Mouse (Mus musculus): ENCODE measurements around the gene Rbm39. TPM values are rescaled to one million over a fixed set of nuclear protein-coding genes. Genes with fewer than 3 reads are reported as not detected.

Gene Rbm39
- polyA plus RNA-seq, 1 experiment from 2014 or later, result 423 TPM

DNA sequence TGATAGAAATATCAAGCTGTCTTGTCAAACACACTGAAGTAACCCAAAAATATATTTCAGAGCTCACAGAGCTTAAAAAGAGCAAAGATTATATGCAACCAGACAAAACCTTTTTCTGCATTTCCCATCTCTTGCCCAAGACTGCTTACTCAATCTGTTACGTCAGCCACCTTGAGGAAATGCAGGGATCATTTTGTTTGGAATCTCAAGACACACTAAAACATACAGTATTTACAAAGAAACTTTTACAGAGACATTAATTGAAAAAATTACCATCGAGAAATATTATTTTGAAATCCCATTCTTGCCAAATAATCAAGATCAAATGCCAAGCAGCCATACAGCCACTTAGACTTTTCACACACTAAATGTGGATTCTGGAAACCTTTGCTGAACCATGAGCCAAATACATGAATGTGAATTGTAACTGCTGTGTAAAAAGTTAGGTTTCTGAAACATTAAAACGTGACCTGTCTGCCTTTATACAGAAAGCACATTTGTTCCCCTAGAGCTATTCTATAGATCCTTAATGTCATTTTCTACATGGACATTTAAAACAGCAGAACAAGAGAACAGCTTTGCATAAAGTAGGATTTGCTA lies 32.6 kb downstream of the Rbm39 start:
- no peak for ATAC-seq (ENCODE audit: insufficient number of reproducible peaks, insufficient read depth, low FRiP score, low read depth)
- H3K27me3 ChIP-seq (ENCODE audit: control insufficient read depth, insufficient read depth, low read length), result no peaks in the 10 kb centered on the region
- H3K9me3 ChIP-seq (ENCODE audit: control insufficient read depth, low read length), result no peaks in the 10 kb centered on the region
- peaks cover 65% of the 10 kb centered on the region for H3K36me3 ChIP-seq (ENCODE audit: control insufficient read depth, insufficient read depth, low read length)
- H3K4me3 ChIP-seq (ENCODE audit: control insufficient read depth in 1 of 2, insufficient read depth in 1 of 2, low read depth in 1 of 2, low read length in 2 of 2), result no peak overlapping the region
- H3K4me2 ChIP-seq (ENCODE audit: low read length), result no peak overlapping the region
- peaks cover 0 to 13% of the 10 kb centered on the region in 2 experiments; a peak in 3 of 4 replicates for H3K4me1 ChIP-seq (ENCODE audit: control insufficient read depth in 2 of 2, insufficient read depth in 2 of 2, low read length in 2 of 2)
- no peak overlapping the region for H3K27ac ChIP-seq (replicated peaks in 1 of 2; ENCODE audit: control insufficient read depth in 1 of 2, insufficient read depth in 1 of 2, low read depth in 2 of 2, low read length in 2 of 2)
- WGBS, result 92% methylated on average over 3 of the region's 3 CpGs
- no peak overlapping the region for H3K9ac ChIP-seq (ENCODE audit: low read length)

DNA sequence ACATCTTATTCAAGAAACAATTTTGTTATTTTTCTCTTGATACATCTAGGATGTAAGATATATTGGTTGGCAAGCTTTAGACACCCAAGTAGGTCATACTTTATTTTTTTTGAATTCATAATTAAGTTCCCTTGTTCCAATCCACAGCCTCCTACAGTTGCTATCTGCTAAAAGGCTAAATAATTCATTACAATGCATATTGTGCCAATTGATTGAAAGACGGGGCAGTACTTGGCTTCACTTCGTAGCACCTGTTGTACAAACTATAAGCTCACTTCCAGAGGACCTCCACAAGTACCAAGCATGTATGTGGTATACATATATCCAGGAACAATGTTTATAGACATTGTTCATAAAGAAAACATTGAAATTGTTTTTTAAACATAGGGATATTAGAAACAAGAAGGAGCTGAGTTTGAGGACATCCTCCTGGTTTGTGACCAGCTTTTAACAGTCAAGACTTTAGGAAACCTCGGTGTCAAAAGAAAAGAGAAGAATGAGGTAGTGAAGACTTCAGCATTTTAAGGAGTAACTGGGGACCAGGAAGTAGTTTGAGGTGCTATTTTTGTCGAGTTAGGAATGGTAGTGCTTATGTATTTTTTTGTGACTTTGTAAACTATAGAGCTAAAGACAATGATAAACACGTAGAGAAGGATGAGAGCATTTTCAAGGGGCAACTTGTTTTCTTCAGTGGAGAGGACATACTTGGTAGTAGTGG lies 33.6 kb downstream of the Rbm39 start:
- WGBS, result 71% methylated on average over 5 of the region's 5 CpGs
- peaks cover 0 to 13% of the 10 kb centered on the region in 2 experiments; a peak in 3 of 4 replicates for H3K4me1 ChIP-seq (ENCODE audit: control insufficient read depth in 2 of 2, insufficient read depth in 2 of 2, low read length in 2 of 2)
- peaks cover 61% of the 10 kb centered on the region for H3K36me3 ChIP-seq (ENCODE audit: control insufficient read depth, insufficient read depth, low read length)
- no peaks in the 10 kb centered on the region for H3K27me3 ChIP-seq (ENCODE audit: control insufficient read depth, insufficient read depth, low read length)
- no peaks in the 10 kb centered on the region for H3K9me3 ChIP-seq (ENCODE audit: control insufficient read depth, low read length)
- no peak overlapping the region for H3K9ac ChIP-seq (ENCODE audit: low read length)
- no peak for ATAC-seq (ENCODE audit: insufficient number of reproducible peaks, insufficient read depth, low FRiP score, low read depth)
- H3K4me3 ChIP-seq (ENCODE audit: control insufficient read depth in 1 of 2, insufficient read depth in 1 of 2, low read depth in 1 of 2, low read length in 2 of 2), result no peak overlapping the region
- H3K4me2 ChIP-seq (ENCODE audit: low read length), result no peak overlapping the region
- H3K27ac ChIP-seq (replicated peaks in 1 of 2; ENCODE audit: control insufficient read depth in 1 of 2, insufficient read depth in 1 of 2, low read depth in 2 of 2, low read length in 2 of 2), result no peak overlapping the region

DNA sequence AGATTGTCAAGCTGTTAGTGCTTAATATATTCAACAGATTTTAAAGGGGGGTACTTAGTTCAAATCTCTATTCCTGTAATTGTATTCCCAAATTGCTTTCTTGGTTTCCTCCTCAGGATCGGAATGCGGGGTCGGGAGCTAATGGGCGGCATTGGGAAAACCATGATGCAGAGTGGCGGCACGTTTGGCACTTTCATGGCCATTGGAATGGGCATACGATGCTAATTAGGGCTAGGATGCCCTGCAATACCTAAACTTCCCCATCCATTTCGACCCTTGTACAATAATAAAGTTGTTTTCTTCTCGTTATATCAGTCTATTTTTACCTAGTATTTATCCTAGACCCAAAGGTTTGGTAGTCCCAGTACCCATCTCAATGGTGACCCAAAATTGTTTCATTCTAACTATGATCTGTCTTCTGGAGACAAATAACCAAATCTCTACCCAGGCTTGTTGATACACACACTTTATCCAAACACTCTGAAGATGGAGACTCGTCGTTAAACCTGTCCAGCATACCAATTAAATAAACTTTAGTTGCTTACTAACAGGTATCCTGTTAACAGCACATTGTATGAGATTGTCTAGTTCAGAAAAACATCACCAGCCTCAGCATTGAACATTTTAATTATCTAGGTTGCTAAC lies 34.4 kb downstream of the Rbm39 start:
- H3K4me2 ChIP-seq (ENCODE audit: low read length), result peak overlapping the region; percentile 82
- peak overlapping the region in 1 of 2 experiments; percentile 84; a peak in 1 of 4 replicates for H3K4me3 ChIP-seq (ENCODE audit: control insufficient read depth in 1 of 2, insufficient read depth in 1 of 2, low read depth in 1 of 2, low read length in 2 of 2)
- WGBS, result 59% methylated on average over 11 of the region's 11 CpGs
- ATAC-seq (ENCODE audit: insufficient number of reproducible peaks, insufficient read depth, low FRiP score, low read depth), result no peak
- peaks cover 59% of the 10 kb centered on the region for H3K36me3 ChIP-seq (ENCODE audit: control insufficient read depth, insufficient read depth, low read length)
- H3K9ac ChIP-seq (ENCODE audit: low read length), result no peak overlapping the region
- no peaks in the 10 kb centered on the region for H3K9me3 ChIP-seq (ENCODE audit: control insufficient read depth, low read length)
- H3K27me3 ChIP-seq (ENCODE audit: control insufficient read depth, insufficient read depth, low read length), result no peaks in the 10 kb centered on the region
- no peak overlapping the region for H3K27ac ChIP-seq (replicated peaks in 1 of 2; ENCODE audit: control insufficient read depth in 1 of 2, insufficient read depth in 1 of 2, low read depth in 2 of 2, low read length in 2 of 2)
- H3K4me1 ChIP-seq (ENCODE audit: control insufficient read depth in 2 of 2, insufficient read depth in 2 of 2, low read length in 2 of 2), result peaks cover 0 to 13% of the 10 kb centered on the region in 2 experiments; a peak in 3 of 4 replicates

DNA sequence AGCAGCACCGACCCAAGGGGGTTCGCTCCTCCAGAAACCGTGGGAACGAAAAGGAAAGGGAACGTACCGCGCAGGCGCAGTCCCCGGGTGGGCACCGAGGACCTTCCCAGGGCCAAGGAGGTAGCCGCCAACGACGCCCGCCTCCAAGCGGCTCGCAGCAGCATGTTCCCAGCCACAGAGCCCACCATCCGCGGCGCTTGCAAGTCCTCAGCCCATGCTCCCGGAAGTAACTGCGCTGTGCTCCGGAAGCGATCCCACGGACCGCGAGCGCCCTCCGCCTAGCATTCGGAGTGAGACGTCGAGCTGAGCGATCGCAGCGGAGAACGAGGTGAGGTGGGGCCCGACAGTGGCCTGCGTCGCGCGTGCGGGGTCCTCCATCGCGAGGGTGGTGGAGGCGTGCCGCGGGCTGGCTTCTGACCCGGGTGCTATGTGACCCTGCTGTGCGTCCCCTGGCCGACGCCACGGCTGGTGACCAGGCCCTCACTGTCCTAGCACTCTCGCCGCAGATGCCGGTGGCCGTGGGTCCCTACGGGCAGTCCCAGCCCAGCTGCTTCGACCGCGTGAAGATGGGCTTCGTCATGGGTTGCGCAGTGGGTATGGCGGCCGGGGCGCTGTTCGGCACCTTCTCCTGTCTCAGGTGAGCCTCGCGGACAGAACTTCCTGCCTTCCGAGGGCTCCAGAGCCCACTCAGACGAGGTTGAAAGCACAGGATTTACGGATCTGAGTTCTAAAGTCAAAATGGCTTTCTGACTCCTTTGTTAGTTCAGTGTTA lies 35.9 kb downstream of the Rbm39 start, which contains the start of the genes Romo1 and Nfs1:
Gene Romo1, plus strand, starts transcription at position 87 of the 772 bp plus-strand sequence.
Gene Nfs1, minus strand, starts transcription at position 234 of the 772 bp plus-strand sequence.
- H3K9ac ChIP-seq (ENCODE audit: low read length), result peak within 1 kb of the TSS; percentile 85
- H3K36me3 ChIP-seq (ENCODE audit: control insufficient read depth, insufficient read depth, low read length), result peaks cover 49% of the 10 kb centered on the region
- under 1% methylated on average over 70 of the region's 70 CpGs for WGBS
- no peaks in the 10 kb centered on the region for H3K9me3 ChIP-seq (ENCODE audit: control insufficient read depth, low read length)
- ATAC-seq (ENCODE audit: insufficient number of reproducible peaks, insufficient read depth, low FRiP score, low read depth), result peak; percentile 96
- H3K27ac ChIP-seq (replicated peaks in 1 of 2; ENCODE audit: control insufficient read depth in 1 of 2, insufficient read depth in 1 of 2, low read depth in 2 of 2, low read length in 2 of 2), result peak within 1 kb of the TSS; percentile 92 to 95
- peak within 1 kb of the TSS; percentile 84 for H3K4me3 ChIP-seq (ENCODE audit: control insufficient read depth in 1 of 2, insufficient read depth in 1 of 2, low read depth in 1 of 2, low read length in 2 of 2)
- no peaks in the 10 kb centered on the region for H3K27me3 ChIP-seq (ENCODE audit: control insufficient read depth, insufficient read depth, low read length)
- peak within 1 kb of the TSS; percentile 82 for H3K4me2 ChIP-seq (ENCODE audit: low read length)
- peaks cover 0 to 13% of the 10 kb centered on the region in 2 experiments; a peak in 3 of 4 replicates for H3K4me1 ChIP-seq (ENCODE audit: control insufficient read depth in 2 of 2, insufficient read depth in 2 of 2, low read length in 2 of 2)

DNA sequence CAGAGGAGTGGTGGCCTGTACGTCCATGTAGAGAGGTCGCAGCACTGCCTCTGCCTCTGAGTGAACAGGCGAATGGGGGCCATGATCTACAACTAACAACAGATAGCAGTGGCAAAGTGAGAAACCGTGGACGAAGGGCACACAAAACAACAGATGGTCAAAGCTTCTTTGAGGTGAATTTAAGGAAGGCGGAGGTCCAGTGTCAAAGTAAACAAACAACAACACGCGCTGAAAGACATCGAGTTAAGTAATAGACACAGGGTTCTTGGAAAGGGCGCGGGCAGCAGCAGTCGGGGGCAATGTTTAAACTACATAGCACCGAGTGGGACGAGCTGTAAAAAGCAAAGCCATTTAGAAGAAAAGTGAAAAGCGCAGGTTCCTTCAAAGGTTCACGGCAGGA lies 36.7 kb downstream of the Rbm39 start:
- peaks cover 45% of the 10 kb centered on the region for H3K36me3 ChIP-seq (ENCODE audit: control insufficient read depth, insufficient read depth, low read length)
- H3K9ac ChIP-seq (ENCODE audit: low read length), result peak overlapping the region; percentile 85
- peak overlapping the region; percentile 84 for H3K4me3 ChIP-seq (ENCODE audit: control insufficient read depth in 1 of 2, insufficient read depth in 1 of 2, low read depth in 1 of 2, low read length in 2 of 2)
- no peaks in the 10 kb centered on the region for H3K27me3 ChIP-seq (ENCODE audit: control insufficient read depth, insufficient read depth, low read length)
- H3K4me1 ChIP-seq (ENCODE audit: control insufficient read depth in 2 of 2, insufficient read depth in 2 of 2, low read length in 2 of 2), result peaks cover 0 to 13% of the 10 kb centered on the region in 2 experiments; a peak in 3 of 4 replicates
- H3K27ac ChIP-seq (replicated peaks in 1 of 2; ENCODE audit: control insufficient read depth in 1 of 2, insufficient read depth in 1 of 2, low read depth in 2 of 2, low read length in 2 of 2), result peak overlapping the region; percentile 92 to 95
- H3K9me3 ChIP-seq (ENCODE audit: control insufficient read depth, low read length), result no peaks in the 10 kb centered on the region
- peak overlapping the region; percentile 82 for H3K4me2 ChIP-seq (ENCODE audit: low read length)
- 1% methylated on average over 16 of the region's 16 CpGs for WGBS
- no peak; the same call in 1 of the 2 replicates for ATAC-seq (ENCODE audit: insufficient number of reproducible peaks, insufficient read depth, low FRiP score, low read depth)

DNA sequence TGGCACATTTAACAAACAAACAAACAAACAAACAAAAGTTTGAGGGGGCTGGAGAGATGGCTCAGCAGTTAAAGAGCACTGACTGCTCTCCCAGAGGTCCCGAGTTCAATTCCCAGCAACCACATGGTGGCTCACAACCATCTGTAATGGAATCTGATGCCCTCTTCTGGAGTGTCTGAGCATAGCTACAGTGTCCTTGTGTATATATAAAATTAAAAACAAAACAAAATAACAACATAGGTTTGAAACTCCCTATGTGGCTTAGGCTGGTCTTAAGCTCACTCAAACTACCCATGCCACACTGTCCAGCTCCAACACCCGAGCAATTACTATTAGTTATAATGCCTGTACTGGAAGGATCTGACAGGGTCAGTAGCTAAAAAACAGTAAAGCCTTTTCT lies 37.2 kb downstream of the Rbm39 start:
- ATAC-seq (ENCODE audit: insufficient number of reproducible peaks, insufficient read depth, low FRiP score, low read depth), result no peak
- Histone ChIP-seq H3K36me3 (ENCODE audit: control insufficient read depth, insufficient read depth, low read length) (peaks cover 40% of the 10 kb centered on the region), H3K27ac (replicated peaks in 1 of 2; ENCODE audit: control insufficient read depth in 1 of 2, insufficient read depth in 1 of 2, low read depth in 2 of 2, low read length in 2 of 2) (peak overlapping the region in 1 of 2 experiments; percentile 95; a peak in 1 of 4 replicates)

DNA sequence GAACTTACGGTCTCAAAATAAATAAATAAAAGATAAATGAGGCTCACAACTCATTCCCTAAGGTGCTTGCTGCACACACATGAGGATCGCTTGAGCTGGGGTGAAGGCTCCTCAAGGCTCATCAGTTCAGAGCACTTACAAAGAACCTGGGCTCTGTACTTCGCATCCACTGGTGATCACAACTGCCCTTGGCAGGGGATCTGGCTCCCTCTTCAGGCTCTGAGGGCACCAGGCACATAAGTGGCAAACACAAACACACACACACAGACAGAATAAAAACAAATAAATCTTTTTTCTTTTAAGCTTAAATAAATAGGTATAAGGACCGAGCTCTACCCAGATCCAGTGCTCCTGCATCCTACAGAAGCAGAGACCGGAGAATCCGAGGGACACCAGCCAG lies 44.3 kb downstream of the Rbm39 start:
- Histone ChIP-seq H3K9me3 (ENCODE audit: control insufficient read depth, low read length) (no peaks in the 10 kb centered on the region), H3K4me3 (ENCODE audit: control insufficient read depth in 1 of 2, insufficient read depth in 1 of 2, low read depth in 1 of 2, low read length in 2 of 2) (no peak overlapping the region), H3K4me2 (ENCODE audit: low read length) (no peak overlapping the region), H3K4me1 (ENCODE audit: control insufficient read depth in 2 of 2, insufficient read depth in 2 of 2, low read length in 2 of 2) (no peaks in the 10 kb centered on the region), H3K27ac (replicated peaks in 1 of 2; ENCODE audit: control insufficient read depth in 1 of 2, insufficient read depth in 1 of 2, low read depth in 2 of 2, low read length in 2 of 2) (no peak overlapping the region), H3K27me3 (ENCODE audit: control insufficient read depth, insufficient read depth, low read length) (no peaks in the 10 kb centered on the region), H3K36me3 (ENCODE audit: control insufficient read depth, insufficient read depth, low read length) (peaks cover 35% of the 10 kb centered on the region), H3K9ac (ENCODE audit: low read length) (no peak overlapping the region)
- 87% methylated on average over 6 of the region's 6 CpGs for WGBS
- ATAC-seq (ENCODE audit: insufficient number of reproducible peaks, insufficient read depth, low FRiP score, low read depth), result no peak

More for the DNA sequence above, 37.2 kb downstream of the Rbm39 start:
- Histone ChIP-seq H3K9me3 (ENCODE audit: control insufficient read depth, low read length) (no peaks in the 10 kb centered on the region), H3K4me3 (ENCODE audit: control insufficient read depth in 1 of 2, insufficient read depth in 1 of 2, low read depth in 1 of 2, low read length in 2 of 2) (peak overlapping the region in 1 of 2 experiments; percentile 84; a peak in 2 of 4 replicates), H3K27me3 (ENCODE audit: control insufficient read depth, insufficient read depth, low read length) (no peaks in the 10 kb centered on the region), H3K9ac (ENCODE audit: low read length) (peak overlapping the region; percentile 85), H3K4me2 (ENCODE audit: low read length) (peak overlapping the region; percentile 82), H3K4me1 (ENCODE audit: control insufficient read depth in 2 of 2, insufficient read depth in 2 of 2, low read length in 2 of 2) (peaks cover 0 to 13% of the 10 kb centered on the region in 2 experiments; a peak in 3 of 4 replicates)
- 82% methylated on average over 2 of the region's 2 CpGs for WGBS

All from heart, embryonic 14.5 days (tissue).